Mouse (Mus musculus): Measurements from ENCODE around the gene Arhgap30.
A peak's percentile ranks its signal among the peaks of the same experiment; 100 is the strongest.

The Arhgap30 gene

GRCm38 (mm10) chr1:171378298-171378697 lies 10.5 kb upstream of the Arhgap30 start:
- DNase-seq (ENCODE audit: low spot score), result no peak

- peak; percentile 59 for DNase-seq (ENCODE audit: low spot score)
These were observed 8.7 kb upstream of the Arhgap30 start for GRCm38 (mm10) chr1:171379935-171380599.

- no peak for DNase-seq (ENCODE audit: low spot score)
These were observed 6.6 kb upstream of the Arhgap30 start for GRCm38 (mm10) chr1:171382096-171382620.

- no peak for DNase-seq (ENCODE audit: low spot score)
These were observed 4.4 kb upstream of the Arhgap30 start for GRCm38 (mm10) chr1:171384361-171384760.

- no peak for DNase-seq (ENCODE audit: low spot score)
These were observed 3.6 kb upstream of the Arhgap30 start for GRCm38 (mm10) chr1:171385171-171385570.

GRCm38 (mm10) chr1:171387099-171387498 lies 1.7 kb upstream of the Arhgap30 start:
- no peak for DNase-seq (ENCODE audit: low spot score)

- DNase-seq (ENCODE audit: low spot score), result no peak
These were observed 1.3 kb downstream of the Arhgap30 start for GRCm38 (mm10) chr1:171390101-171390500.

- DNase-seq (ENCODE audit: low spot score), result no peak
These were observed 13.1 kb downstream of the Arhgap30 start for GRCm38 (mm10) chr1:171401821-171402220.

GRCm38 (mm10) chr1:171402991-171403390 lies 14.2 kb downstream of the Arhgap30 start:
- DNase-seq (ENCODE audit: low spot score), result no peak

GRCm38 (mm10) chr1:171407263-171407662 lies 18.5 kb downstream of the Arhgap30 start:
- no peak for DNase-seq (ENCODE audit: low spot score)

- DNase-seq (ENCODE audit: low spot score), result no peak
These were observed 21.5 kb downstream of the Arhgap30 start for GRCm38 (mm10) chr1:171410231-171410630.

- peak; percentile 88 for DNase-seq (ENCODE audit: low spot score)
These were observed 22.3 kb downstream of the Arhgap30 start, which contains the start of gene Usf1 for GRCm38 (mm10) chr1:171410947-171411484. Usf1 (plus strand) TSS chr1:171411313.

- peak; percentile 41 for DNase-seq (ENCODE audit: low spot score)
These were observed 22.8 kb downstream of the Arhgap30 start for GRCm38 (mm10) chr1:171411492-171411941.

GRCm38 (mm10) chr1:171412001-171412441 lies 23.3 kb downstream of the Arhgap30 start:
- DNase-seq (ENCODE audit: low spot score), result no peak

GRCm38 (mm10) chr1:171412446-171412845 lies 23.7 kb downstream of the Arhgap30 start:
- DNase-seq (ENCODE audit: low spot score), result no peak

GRCm38 (mm10) chr1:171413608-171414007 lies 24.9 kb downstream of the Arhgap30 start:
- DNase-seq (ENCODE audit: low spot score), result no peak

GRCm38 (mm10) chr1:171418660-171419059 lies 29.9 kb downstream of the Arhgap30 start, which contains the start of gene Tstd1:
Tstd1 (plus strand) TSS chr1:171418872.
- no peak for DNase-seq (ENCODE audit: low spot score)

GRCm38 (mm10) chr1:171419291-171419882 lies 30.6 kb downstream of the Arhgap30 start:
- no peak for DNase-seq (ENCODE audit: low spot score)

GRCm38 (mm10) chr1:171419905-171420304 lies 31.2 kb downstream of the Arhgap30 start:
- no peak for DNase-seq (ENCODE audit: low spot score)

- DNase-seq (ENCODE audit: low spot score), result no peak
These were observed 33.8 kb downstream of the Arhgap30 start for GRCm38 (mm10) chr1:171422504-171423095.

- no peak for DNase-seq (ENCODE audit: low spot score)
These were observed 35.9 kb downstream of the Arhgap30 start for GRCm38 (mm10) chr1:171424638-171425037.

- DNase-seq (ENCODE audit: low spot score), result no peak
These were observed 36.4 kb downstream of the Arhgap30 start for GRCm38 (mm10) chr1:171425126-171425525.

- no peak for DNase-seq (ENCODE audit: low spot score)
These were observed 43.4 kb downstream of the Arhgap30 start for GRCm38 (mm10) chr1:171432158-171432557.
